9 mouse cellular contexts compared by ENCODE assay signal in the genomic region with DNA sequence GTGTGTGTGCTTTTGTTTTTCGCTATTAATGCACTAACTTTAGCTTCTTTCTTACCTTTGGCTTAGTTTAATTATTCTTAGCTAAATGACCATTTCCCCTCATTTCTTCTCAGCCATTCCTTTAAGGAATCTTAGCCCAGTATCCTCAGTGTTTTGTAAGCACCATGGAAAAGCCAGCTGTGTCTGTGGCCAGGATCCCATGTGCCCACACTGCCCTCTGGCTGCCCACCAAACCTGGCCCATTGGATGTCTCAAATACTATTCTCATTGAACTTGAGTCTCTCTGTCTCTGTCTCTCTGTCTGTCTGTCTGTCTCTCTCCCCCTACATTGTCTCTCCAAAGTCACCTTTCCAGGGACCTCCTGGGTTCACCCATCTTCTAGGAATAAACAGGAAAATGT.
DNase-seq lines count a peak whose midpoint lies in the region; ATAC-seq and TF ChIP-seq lines count a peak whose summit lies in the region.
"Had no signal": no experiment of that assay in that cellular context is flagged by ENCODE, and none has a peak within 500 bp of the region (broad histone marks: within the 10 kb centered on the region; RNA-seq: fewer than 3 reads in every experiment).

No protein-coding gene starts in this region.

- DNase-seq in cerebellum, postnatal 10 days, result peak; percentile 38 to 52
- no peak for DNase-seq in cerebellum, adult 2 months
- DNase-seq in fibroblast of lung, adult 2 months (ENCODE audit: low read depth), result peak; percentile 37
- DNase-seq in lung, postnatal 14 days, result peak; percentile 55
- no peak for DNase-seq in forebrain, embryonic 10.5 days (ENCODE audit: extremely low spot score, low spot score)
- no peak for DNase-seq in spleen, postnatal 14 days (ENCODE audit: low spot score in 2 of 2)
- DNase-seq: cerebellum, adult 9-10 months had no signal

- no peak for TF ChIP-seq POLR2A in cerebellum, adult 2 months (IDR thresholded peaks at IDR 0.05; ENCODE audit: borderline replicate concordance, insufficient read depth, low read length)

- ATAC-seq in neural tube, embryonic 12.5 days (ENCODE audit: low FRiP score, low read depth), result peak; percentile 56; the same call in 1 of the 2 replicates
- ATAC-seq in neural tube, embryonic 15.5 days (ENCODE audit: low FRiP score), result no peak

- no peaks in the 10 kb centered on the region for H3K36me3 ChIP-seq in neural tube, embryonic 12.5 days
- peaks cover 4% of the 10 kb centered on the region; the same call in 1 of the 2 replicates for H3K36me3 ChIP-seq in neural tube, embryonic 15.5 days
- H3K36me3 ChIP-seq in forebrain, embryonic 10.5 days (replicated peaks), result no peaks in the 10 kb centered on the region

- TF ChIP-seq CTCF in cerebellum, adult 2 months (IDR thresholded peaks at IDR 0.05; ENCODE audit: borderline replicate concordance, insufficient read depth, low read depth, low read length), result no peak

- H3K9ac ChIP-seq in neural tube, embryonic 12.5 days, result no peak overlapping the region
- H3K9ac ChIP-seq in neural tube, embryonic 15.5 days (replicated peaks), result no peak overlapping the region

- 94% methylated on average over 1 of the region's 1 CpGs for WGBS in cerebellum, adult 2 months
- 91% methylated on average over 1 of the region's 1 CpGs for WGBS in neural tube, embryonic 12.5 days
- 93% methylated on average over 1 of the region's 1 CpGs for WGBS in neural tube, embryonic 15.5 days
- WGBS in forebrain, embryonic 10.5 days, result 96% methylated on average over 1 of the region's 1 CpGs

- no peak overlapping the region for H3K4me2 ChIP-seq in neural tube, embryonic 12.5 days (replicated peaks)
- no peak overlapping the region for H3K4me2 ChIP-seq in neural tube, embryonic 15.5 days

- H3K4me3 ChIP-seq in cerebellum, adult 2 months (replicated peaks; ENCODE audit: insufficient read depth, low read depth, low read length), result no peak overlapping the region
- no peak overlapping the region for H3K4me3 ChIP-seq in neural tube, embryonic 12.5 days
- H3K4me3 ChIP-seq in neural tube, embryonic 15.5 days (replicated peaks), result no peak overlapping the region
- no peak overlapping the region for H3K4me3 ChIP-seq in forebrain, embryonic 10.5 days

- no peaks in the 10 kb centered on the region for H3K4me1 ChIP-seq in cerebellum, adult 2 months (ENCODE audit: control insufficient read depth, insufficient read depth, low read length)
- H3K4me1 ChIP-seq in neural tube, embryonic 12.5 days, result no peaks in the 10 kb centered on the region
- peaks cover 10% of the 10 kb centered on the region; the same call in 1 of the 2 replicates for H3K4me1 ChIP-seq in neural tube, embryonic 15.5 days
- H3K4me1 ChIP-seq in forebrain, embryonic 10.5 days, result no peaks in the 10 kb centered on the region

- no peak overlapping the region for H3K27ac ChIP-seq in cerebellum, adult 2 months (ENCODE audit: insufficient read depth, low read length)
- H3K27ac ChIP-seq in neural tube, embryonic 12.5 days, result no peak overlapping the region
- H3K27ac ChIP-seq in neural tube, embryonic 15.5 days (replicated peaks), result no peak overlapping the region
- H3K27ac ChIP-seq in forebrain, embryonic 10.5 days, result no peak overlapping the region

- no peaks in the 10 kb centered on the region for H3K9me3 ChIP-seq in neural tube, embryonic 12.5 days
- H3K9me3 ChIP-seq in neural tube, embryonic 15.5 days (replicated peaks), result no peaks in the 10 kb centered on the region
- H3K9me3 ChIP-seq in forebrain, embryonic 10.5 days, result no peaks in the 10 kb centered on the region

- no peaks in the 10 kb centered on the region for H3K27me3 ChIP-seq in cerebellum, adult 2 months (ENCODE audit: control insufficient read depth, insufficient read depth, low read length)
- H3K27me3 ChIP-seq in neural tube, embryonic 12.5 days (replicated peaks), result no peaks in the 10 kb centered on the region
- no peaks in the 10 kb centered on the region for H3K27me3 ChIP-seq in neural tube, embryonic 15.5 days (replicated peaks)
- H3K27me3 ChIP-seq in forebrain, embryonic 10.5 days (ENCODE audit: poor library complexity, severe bottlenecking), result no peaks in the 10 kb centered on the region

Comparison
In these comparisons a context has a peak if more than half of its experiments do, and no peak if none do; other contexts are left out.
1. DNase-seq: peak in cerebellum, postnatal 10 days (2 of 2), fibroblast of lung, adult 2 months (single experiment) and lung, postnatal 14 days (single experiment); none in cerebellum, adult 2 months (0 of 2), forebrain, embryonic 10.5 days (single experiment) and spleen, postnatal 14 days (0 of 2).